Mouse (Mus musculus): Measurements from ENCODE around the gene Bckdha.

DNA sequence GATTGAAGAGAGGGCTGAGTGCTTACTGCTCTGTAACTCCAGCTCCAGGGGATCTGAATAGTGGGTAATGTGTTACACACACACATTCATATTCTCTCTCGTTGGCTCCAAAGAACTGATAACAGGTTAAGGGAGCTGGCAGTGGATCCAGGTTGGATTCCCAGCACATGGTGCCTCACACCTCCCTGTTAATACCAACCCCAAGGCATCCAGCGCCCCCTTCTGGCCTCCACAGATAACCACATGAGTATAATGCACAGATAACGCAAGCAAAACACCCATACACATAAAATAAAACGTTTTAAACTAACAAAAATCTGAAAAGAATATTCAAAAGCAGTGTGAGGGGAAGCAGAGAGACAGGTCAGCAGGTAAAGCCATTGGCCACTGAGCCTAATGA is 13.7 kb upstream of the Bckdha start:
- TF ChIP-seq GATA1 (IDR thresholded peaks at IDR 0.05; ENCODE audit: borderline replicate concordance, low read length) (no peak), FLI1 (IDR thresholded peaks at IDR 0.05; ENCODE audit: low read length) (no peak)

Data from megakaryocyte, embryonic 14.5 days (primary cell).